Mouse (Mus musculus): ENCODE results near the gene B3gat2. TPM values are rescaled to one million over a fixed set of nuclear protein-coding genes. Genes with fewer than 3 reads are reported as not detected.

The B3gat2 gene
- polyA plus RNA-seq, 1 experiment from 2014 or later: 0.55 TPM

DNA sequence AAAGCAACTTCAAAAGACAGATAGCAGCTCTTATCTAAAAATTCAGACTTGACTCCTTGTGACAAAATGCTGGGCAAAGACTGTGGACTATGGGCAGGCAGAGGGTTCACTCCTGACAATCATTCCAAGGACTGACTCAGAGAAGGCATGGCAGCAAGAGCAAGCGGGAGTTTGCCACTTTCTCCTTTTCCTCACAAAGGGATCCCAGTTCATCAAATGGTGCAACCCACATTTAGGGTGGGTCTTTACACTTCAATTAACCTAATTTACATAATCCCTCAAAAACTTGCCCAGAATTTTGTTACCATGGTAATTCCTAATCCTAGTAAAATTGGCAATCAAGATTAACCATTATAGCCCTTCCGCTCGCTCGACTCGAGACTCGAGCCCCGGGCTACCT is 123.4 kb downstream of the B3gat2 start:
- Histone ChIP-seq H3K4me3 (ENCODE audit: low read depth, low read length) (no peak overlapping the region), H3K4me2 (no peak overlapping the region), H3K4me1 (replicated peaks; ENCODE audit: control insufficient read depth, insufficient read depth, low read length) (no peaks in the 10 kb centered on the region; the same call in 1 of the 2 replicates), H3K9me3 (ENCODE audit: control insufficient read depth, low read length) (no peaks in the 10 kb centered on the region), H3K9ac (ENCODE audit: low read depth, low read length) (no peak overlapping the region), H3K27ac (ENCODE audit: low read depth, low read length) (no peak overlapping the region), H3K36me3 (ENCODE audit: control insufficient read depth, insufficient read depth, low read length) (no peaks in the 10 kb centered on the region), H3K27me3 (replicated peaks; ENCODE audit: control insufficient read depth, insufficient read depth, low read length) (no peaks in the 10 kb centered on the region)
- no peak for DNase-seq (ENCODE audit: low spot score)
- WGBS: 93% methylated on average over 7 of the region's 7 CpGs
- no peak for ATAC-seq (replicated peaks; ENCODE audit: low FRiP score)

DNA sequence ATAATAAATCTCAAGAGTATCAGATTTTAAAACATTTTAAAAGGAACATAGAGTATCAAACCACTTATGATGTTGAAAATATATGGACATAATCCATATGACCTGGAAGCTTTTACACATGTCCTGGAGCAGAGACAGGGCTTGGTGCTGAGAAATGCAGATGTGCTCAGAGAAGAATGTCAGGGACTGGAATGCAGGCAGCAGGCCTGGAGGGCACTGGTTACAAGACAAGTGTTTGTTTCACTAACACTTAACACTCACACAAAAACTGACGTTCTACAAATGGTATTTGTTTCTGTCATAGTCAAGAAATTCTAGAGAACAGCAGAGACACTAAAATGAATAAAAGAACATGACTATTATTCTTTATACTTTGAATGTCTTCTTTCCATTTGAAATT is 130.5 kb downstream of the B3gat2 start:
- DNase-seq (ENCODE audit: low spot score) (no peak), ATAC-seq (replicated peaks; ENCODE audit: low FRiP score) (no peak)
- Histone ChIP-seq H3K27ac (ENCODE audit: low read depth, low read length) (no peak overlapping the region), H3K36me3 (ENCODE audit: control insufficient read depth, insufficient read depth, low read length) (no peaks in the 10 kb centered on the region), H3K9ac (ENCODE audit: low read depth, low read length) (no peak overlapping the region), H3K4me1 (replicated peaks; ENCODE audit: control insufficient read depth, insufficient read depth, low read length) (no peaks in the 10 kb centered on the region; the same call in 1 of the 2 replicates), H3K27me3 (replicated peaks; ENCODE audit: control insufficient read depth, insufficient read depth, low read length) (no peaks in the 10 kb centered on the region), H3K4me3 (ENCODE audit: low read depth, low read length) (no peak overlapping the region), H3K4me2 (no peak overlapping the region), H3K9me3 (ENCODE audit: control insufficient read depth, low read length) (no peaks in the 10 kb centered on the region)
- 66% methylated on average over 1 of the region's 1 CpGs for WGBS

Other genes starting within 250 kb of the B3gat2 start
- 46.7 and 48.4 TPM in 2 replicates for gene Smap1, start 160.6 kb downstream of the B3gat2 start, polyA plus RNA-seq (2014; fragmentation: Nextera tagmentation; extraction: Ambion mirVana)
- gene Sdhaf4, start 243.9 kb downstream of the B3gat2 start, polyA plus RNA-seq (2014; fragmentation: Nextera tagmentation; extraction: Ambion mirVana): 68.8 and 75.3 TPM in 2 replicates